Comparison of ENCODE assay signal across 10 mouse cellular contexts in genomic region chr13:99444431-99444871, GRCm38 (mm10).
DNase-seq lines count a peak whose midpoint lies in the region; ATAC-seq and TF ChIP-seq lines count a peak whose summit lies in the region.
"Had no signal": no experiment of that assay in that cellular context is flagged by ENCODE, and none has a peak within 500 bp of the region (broad histone marks: within the 10 kb centered on the region; RNA-seq: fewer than 3 reads in every experiment).

No protein-coding gene starts in this region.

- intact Hi-C loops in left cerebral cortex, adult 2 months (cut with DNase I) = loop anchor here (5.0 kb wide), 1 partner anchor 43 kb away; no protein-coding TSS in a partner anchor

- no peak overlapping the region for H3K4me2 ChIP-seq in embryonic facial prominence, embryonic 11.5 days (ENCODE audit: low read depth, low read length)
- H3K4me2 ChIP-seq in hindbrain, postnatal 0 days (ENCODE audit: low read depth, low read length) = peak overlapping the region; percentile 30
- peak overlapping the region; percentile 33 for H3K4me2 ChIP-seq in neural tube, embryonic 15.5 days
- H3K4me2 ChIP-seq: intestine, embryonic 15.5 days had no signal

- peaks cover 7% of the 10 kb centered on the region; the same call in 1 of the 2 replicates for H3K4me1 ChIP-seq in embryonic facial prominence, embryonic 11.5 days (ENCODE audit: control insufficient read depth, insufficient read depth, low read length)
- H3K4me1 ChIP-seq in hindbrain, postnatal 0 days (ENCODE audit: insufficient read depth, low read length) = peaks cover 48% of the 10 kb centered on the region
- peaks cover 73% of the 10 kb centered on the region for H3K4me1 ChIP-seq in neural tube, embryonic 15.5 days
- H3K4me1 ChIP-seq: intestine, embryonic 15.5 days had no signal

- no peak overlapping the region for H3K4me3 ChIP-seq in left cerebral cortex, adult 2 months
- H3K4me3 ChIP-seq in embryonic facial prominence, embryonic 11.5 days (ENCODE audit: low read depth, low read length) = no peak overlapping the region
- no peak overlapping the region for H3K4me3 ChIP-seq in hindbrain, postnatal 0 days (ENCODE audit: low read length)
- no peak overlapping the region for H3K4me3 ChIP-seq in neural tube, embryonic 15.5 days (replicated peaks)
- H3K4me3 ChIP-seq: intestine, embryonic 15.5 days had no signal

- no peak overlapping the region for H3K9ac ChIP-seq in embryonic facial prominence, embryonic 11.5 days (replicated peaks; ENCODE audit: low read length)
- H3K9ac ChIP-seq in hindbrain, postnatal 0 days (replicated peaks; ENCODE audit: low read length) = peak overlapping the region; percentile 4; the same call in 1 of the 2 replicates
- H3K9ac ChIP-seq in neural tube, embryonic 15.5 days (replicated peaks) = no peak overlapping the region
- H3K9ac ChIP-seq: intestine, embryonic 15.5 days had no signal

- no peak for TF ChIP-seq CTCF in left cerebral cortex, adult 2 months (IDR thresholded peaks at IDR 0.05)
- TF ChIP-seq CTCF in hindbrain, postnatal 0 days (IDR thresholded peaks at IDR 0.05; ENCODE audit: low read depth) = no peak

- H3K27me3 ChIP-seq in embryonic facial prominence, embryonic 11.5 days (ENCODE audit: control insufficient read depth, insufficient read depth, low read length) = no peaks in the 10 kb centered on the region
- H3K27me3 ChIP-seq in hindbrain, postnatal 0 days (ENCODE audit: insufficient read depth, low read length) = no peaks in the 10 kb centered on the region
- H3K27me3 ChIP-seq in neural tube, embryonic 15.5 days (replicated peaks) = no peaks in the 10 kb centered on the region
- H3K27me3 ChIP-seq: intestine, embryonic 15.5 days had no signal

- peak overlapping the region; percentile 6 for H3K27ac ChIP-seq in left cerebral cortex, adult 2 months
- H3K27ac ChIP-seq in embryonic facial prominence, embryonic 11.5 days (replicated peaks; ENCODE audit: low read depth, low read length) = peak overlapping the region; percentile 31; the same call in 1 of the 2 replicates
- H3K27ac ChIP-seq in hindbrain, postnatal 0 days = peak overlapping the region; percentile 65
- peak overlapping the region; percentile 75 for H3K27ac ChIP-seq in neural tube, embryonic 15.5 days (replicated peaks)
- H3K27ac ChIP-seq: intestine, embryonic 15.5 days had no signal

- no peak for DNase-seq in left cerebral cortex, adult 2 months (ENCODE audit: extremely low spot score in 1 of 2, low spot score in 2 of 2)
- DNase-seq in left cerebral cortex, adult 11 months (ENCODE audit: low spot score) = no peak
- DNase-seq in embryonic facial prominence, embryonic 11.5 days (ENCODE audit: low spot score) = peak; percentile 50
- peak; percentile 89 for DNase-seq in hindbrain, postnatal 0 days (ENCODE audit: low spot score)
- no peak for DNase-seq in thymus, postnatal 36 days
- DNase-seq in ovary, postnatal 36 days (ENCODE audit: low spot score) = no peak

- ATAC-seq in embryonic facial prominence, embryonic 11.5 days (replicated peaks; ENCODE audit: insufficient number of reproducible peaks, low FRiP score, low TSS enrichment, low read depth) = peak; percentile 71
- peak; percentile 82 for ATAC-seq in hindbrain, postnatal 0 days
- ATAC-seq in neural tube, embryonic 15.5 days (ENCODE audit: low FRiP score) = peak; percentile 70
- no peak for ATAC-seq in frontal cortex, adult (ENCODE audit: low TSS enrichment)
- ATAC-seq: intestine, embryonic 15.5 days had no signal

- no peaks in the 10 kb centered on the region for H3K9me3 ChIP-seq in embryonic facial prominence, embryonic 11.5 days (replicated peaks; ENCODE audit: control insufficient read depth, low read length)
- no peaks in the 10 kb centered on the region for H3K9me3 ChIP-seq in hindbrain, postnatal 0 days (ENCODE audit: low read length)
- no peaks in the 10 kb centered on the region for H3K9me3 ChIP-seq in neural tube, embryonic 15.5 days (replicated peaks)
- H3K9me3 ChIP-seq: intestine, embryonic 15.5 days had no signal

- no peaks in the 10 kb centered on the region for H3K36me3 ChIP-seq in embryonic facial prominence, embryonic 11.5 days (replicated peaks; ENCODE audit: control insufficient read depth, insufficient read depth, low read depth, low read length)
- peaks cover 17% of the 10 kb centered on the region for H3K36me3 ChIP-seq in hindbrain, postnatal 0 days (ENCODE audit: insufficient read depth, low read length)
- peaks cover 34% of the 10 kb centered on the region for H3K36me3 ChIP-seq in neural tube, embryonic 15.5 days
- H3K36me3 ChIP-seq: G1E; intestine, embryonic 15.5 days had no signal

- WGBS in embryonic facial prominence, embryonic 11.5 days = 11% methylated on average over 10 of the region's 10 CpGs
- 7% methylated on average over 10 of the region's 10 CpGs for WGBS in hindbrain, postnatal 0 days
- WGBS in neural tube, embryonic 15.5 days = 5% methylated on average over 10 of the region's 10 CpGs

Comparison
In these comparisons a context has a peak if more than half of its experiments do, and no peak if none do; other contexts are left out.
1. DNase-seq: peak in embryonic facial prominence, embryonic 11.5 days (single experiment) and hindbrain, postnatal 0 days (single experiment); none in left cerebral cortex, adult 2 months (0 of 2), left cerebral cortex, adult 11 months (single experiment), thymus, postnatal 36 days (0 of 2) and ovary, postnatal 36 days (single experiment).
2. H3K27ac ChIP-seq: peak in every context shown above with its lines; median percentile 75 in neural tube, embryonic 15.5 days; 65 in hindbrain, postnatal 0 days; 31 in embryonic facial prominence, embryonic 11.5 days; 6 in left cerebral cortex, adult 2 months.